Mouse (Mus musculus) G1E-ER4 (cell line): ENCODE measurements around the gene Rab3a. TPM values are rescaled to one million over a fixed set of nuclear protein-coding genes. Genes with fewer than 3 reads are reported as not detected.

ENCODE experiments used
- GATA1 ChIP-seq: IDR thresholded peaks from one replicate; pipeline ENCODE4 v1.8.0; 2012; ENCODE audit warnings: low read length, inconsistent platforms
- polyA plus RNA-seq: library from polyadenylated mRNA; stranded (reverse); fragments of >175 nt; gene quantifications from 2 replicates; pipeline ENCODE4 v1.2.3, GENCODE M21; 2012

Gene Rab3a
- polyA plus RNA-seq, 1 experiment = 26.1 TPM

- TF ChIP-seq GATA1 = no peak
These were observed 8.9 kb downstream of the Rab3a start for GRCm38 (mm10) chr8:70763354-70763753.

GRCm38 (mm10) chr8:70764026-70764425 lies 9.5 kb downstream of the Rab3a start:
- peak; percentile 58 for TF ChIP-seq GATA1

- no peak for TF ChIP-seq GATA1
These were observed 10.2 kb downstream of the Rab3a start for GRCm38 (mm10) chr8:70764676-70765075.

- no peak for TF ChIP-seq GATA1
These were observed 10.8 kb downstream of the Rab3a start for GRCm38 (mm10) chr8:70765329-70765728.

- TF ChIP-seq GATA1 = no peak
These were observed 11.5 kb downstream of the Rab3a start for GRCm38 (mm10) chr8:70765838-70766570.

GRCm38 (mm10) chr8:70766571-70767440 lies 12.3 kb downstream of the Rab3a start:
- no peak for TF ChIP-seq GATA1

- TF ChIP-seq GATA1 = no peak
These were observed 13.0 kb downstream of the Rab3a start for GRCm38 (mm10) chr8:70767503-70767902.

- TF ChIP-seq GATA1 = no peak
These were observed 13.8 kb downstream of the Rab3a start for GRCm38 (mm10) chr8:70768231-70768776.

- no peak for TF ChIP-seq GATA1
These were observed 14.5 kb downstream of the Rab3a start for GRCm38 (mm10) chr8:70768956-70769355.

- TF ChIP-seq GATA1 = no peak
These were observed 14.9 kb downstream of the Rab3a start for GRCm38 (mm10) chr8:70769359-70769758.

- TF ChIP-seq GATA1 = no peak
These were observed 15.4 kb downstream of the Rab3a start for GRCm38 (mm10) chr8:70769858-70770257.

- no peak for TF ChIP-seq GATA1
These were observed 16.3 kb downstream of the Rab3a start for GRCm38 (mm10) chr8:70770748-70771147.

GRCm38 (mm10) chr8:70771217-70771616 lies 16.7 kb downstream of the Rab3a start:
- TF ChIP-seq GATA1 = no peak

- TF ChIP-seq GATA1 = no peak
These were observed 17.6 kb downstream of the Rab3a start for GRCm38 (mm10) chr8:70772075-70772474.

GRCm38 (mm10) chr8:70772890-70773289 lies 18.4 kb downstream of the Rab3a start:
- no peak for TF ChIP-seq GATA1

- TF ChIP-seq GATA1 = no peak
These were observed 18.9 kb downstream of the Rab3a start for GRCm38 (mm10) chr8:70773410-70773809.
